Mouse (Mus musculus) liver, postnatal 0 days (tissue): ENCODE results near the gene Ptk7.

Source experiments
- CTCF ChIP-seq: sonication (generic); IDR thresholded peaks from 2 replicates; pipeline ENCODE4 v1.5.1; 2016; ENCODE audit warnings: antibody characterized with exemption, low read depth
- EP300 ChIP-seq: IDR thresholded peaks from 2 replicates; pipeline ENCODE4 v1.6.1; 2016; ENCODE audit warnings: antibody characterized with exemption, low read depth, mild to moderate bottlenecking

- TF ChIP-seq CTCF, result no peak
- TF ChIP-seq EP300, result no peak
Measured at GRCm38 (mm10) chr17:46651292-46651691, 22.0 kb upstream of the Ptk7 start.
